Mouse (Mus musculus) ES-CJ7 (cell line): ENCODE results near the gene Bhlha15.

Source experiments
- DNase-seq: peaks from one replicate; pipeline ENCODE4 v3.0.0; 2011; ENCODE audit warnings: low read depth, low spot score

The Bhlha15 gene

GRCm38 (mm10) chr5:144231410-144231809 lies 41.3 kb downstream of the Bhlha15 start:
- DNase-seq, result peak; percentile 42

GRCm38 (mm10) chr5:144232531-144232930 lies 42.4 kb downstream of the Bhlha15 start:
- no peak for DNase-seq

GRCm38 (mm10) chr5:144234222-144234621 lies 44.1 kb downstream of the Bhlha15 start:
- DNase-seq, result no peak

GRCm38 (mm10) chr5:144234714-144235113 lies 44.6 kb downstream of the Bhlha15 start:
- DNase-seq, result no peak

- no peak for DNase-seq
These were observed 48.9 kb downstream of the Bhlha15 start for GRCm38 (mm10) chr5:144238969-144239368.
